8 mouse cellular contexts compared by ENCODE assay signal in genomic region chr6:86439531-86439930, GRCm38 (mm10). TPM values are rescaled to one million over a fixed set of nuclear protein-coding genes. Genes with fewer than 3 reads are reported as not detected.
A peak's percentile ranks its signal among the peaks of the same experiment; 100 is the strongest.
DNase-seq lines count a peak whose midpoint lies in the region; ATAC-seq lines count a peak whose summit lies in the region.

No protein-coding gene starts in this region.

- no peaks in the 10 kb centered on the region for H3K27me3 ChIP-seq in lung, embryonic 16.5 days (ENCODE audit: control insufficient read depth, insufficient read depth, low read depth, low read length)
- no peaks in the 10 kb centered on the region for H3K27me3 ChIP-seq in embryonic facial prominence, embryonic 15.5 days
- no peaks in the 10 kb centered on the region for H3K27me3 ChIP-seq in limb, embryonic 13.5 days
- H3K27me3 ChIP-seq in stomach, embryonic 14.5 days (ENCODE audit: control insufficient read depth, insufficient read depth, low read length) = no peaks in the 10 kb centered on the region

- WGBS in lung, embryonic 16.5 days = 83% methylated on average over 1 of the region's 1 CpGs
- WGBS in embryonic facial prominence, embryonic 15.5 days = 90% methylated on average over 1 of the region's 1 CpGs
- 90% methylated on average over 1 of the region's 1 CpGs for WGBS in limb, embryonic 13.5 days
- 94% methylated on average over 1 of the region's 1 CpGs for WGBS in stomach, embryonic 14.5 days

- H3K27ac ChIP-seq in lung, embryonic 16.5 days (ENCODE audit: low read length) = no peak overlapping the region
- H3K27ac ChIP-seq in embryonic facial prominence, embryonic 15.5 days (replicated peaks) = no peak overlapping the region
- no peak overlapping the region for H3K27ac ChIP-seq in limb, embryonic 13.5 days
- no peak overlapping the region for H3K27ac ChIP-seq in stomach, embryonic 14.5 days (ENCODE audit: low read length)

- peaks cover 6% of the 10 kb centered on the region for H3K4me1 ChIP-seq in lung, embryonic 16.5 days (replicated peaks; ENCODE audit: control insufficient read depth, insufficient read depth, low read length)
- H3K4me1 ChIP-seq in embryonic facial prominence, embryonic 15.5 days = peaks cover 7% of the 10 kb centered on the region
- peaks cover 8% of the 10 kb centered on the region for H3K4me1 ChIP-seq in limb, embryonic 13.5 days
- H3K4me1 ChIP-seq in stomach, embryonic 14.5 days (ENCODE audit: control insufficient read depth, insufficient read depth, low read length) = peaks cover 6% of the 10 kb centered on the region; the same call in 1 of the 2 replicates

- no peak for ATAC-seq in lung, embryonic 16.5 days (ENCODE audit: low read depth)
- no peak for ATAC-seq in embryonic facial prominence, embryonic 15.5 days (ENCODE audit: insufficient number of reproducible peaks, low FRiP score, low TSS enrichment, low read depth)
- ATAC-seq in limb, embryonic 13.5 days (ENCODE audit: low FRiP score, low read depth) = no peak
- no peak for ATAC-seq in stomach, embryonic 14.5 days (ENCODE audit: insufficient number of reproducible peaks, insufficient read depth, low FRiP score, low read depth)

- peak overlapping the region; percentile 83 for H3K9ac ChIP-seq in lung, embryonic 16.5 days (ENCODE audit: low read length)
- 0 out of 2 replicates have a peak overlapping the region, but pooled peaks have one; percentile 10 for H3K9ac ChIP-seq in embryonic facial prominence, embryonic 15.5 days
- peak overlapping the region; percentile 85; the same call in 1 of the 2 replicates for H3K9ac ChIP-seq in limb, embryonic 13.5 days
- peak overlapping the region; percentile 49; the same call in 1 of the 2 replicates for H3K9ac ChIP-seq in stomach, embryonic 14.5 days (replicated peaks; ENCODE audit: low read depth, low read length)

- peaks cover 17% of the 10 kb centered on the region for H3K36me3 ChIP-seq in lung, embryonic 16.5 days (ENCODE audit: control insufficient read depth, insufficient read depth, low read length)
- peaks cover 41% of the 10 kb centered on the region for H3K36me3 ChIP-seq in embryonic facial prominence, embryonic 15.5 days
- peaks cover 48% of the 10 kb centered on the region for H3K36me3 ChIP-seq in limb, embryonic 13.5 days
- H3K36me3 ChIP-seq in stomach, embryonic 14.5 days (ENCODE audit: control insufficient read depth, insufficient read depth, low read length) = peaks cover 25% of the 10 kb centered on the region

- H3K9me3 ChIP-seq in lung, embryonic 16.5 days (ENCODE audit: control insufficient read depth, low read length) = no peaks in the 10 kb centered on the region
- H3K9me3 ChIP-seq in embryonic facial prominence, embryonic 15.5 days (replicated peaks) = no peaks in the 10 kb centered on the region
- no peaks in the 10 kb centered on the region for H3K9me3 ChIP-seq in limb, embryonic 13.5 days
- H3K9me3 ChIP-seq in stomach, embryonic 14.5 days (ENCODE audit: control insufficient read depth, low read depth, low read length) = no peaks in the 10 kb centered on the region

- peak overlapping the region; percentile 62 for H3K4me2 ChIP-seq in lung, embryonic 16.5 days (ENCODE audit: low read depth, low read length)
- H3K4me2 ChIP-seq in embryonic facial prominence, embryonic 15.5 days (replicated peaks) = peak overlapping the region; percentile 87
- H3K4me2 ChIP-seq in limb, embryonic 13.5 days (replicated peaks) = peak overlapping the region; percentile 84
- H3K4me2 ChIP-seq in stomach, embryonic 14.5 days (replicated peaks; ENCODE audit: low read depth, low read length) = peak overlapping the region; percentile 61

- peak overlapping the region; percentile 74 for H3K4me3 ChIP-seq in lung, embryonic 16.5 days (ENCODE audit: low read length)
- H3K4me3 ChIP-seq in embryonic facial prominence, embryonic 15.5 days (replicated peaks) = peak overlapping the region; percentile 91
- H3K4me3 ChIP-seq in limb, embryonic 13.5 days = peak overlapping the region; percentile 92
- H3K4me3 ChIP-seq in stomach, embryonic 14.5 days (ENCODE audit: low read depth, low read length) = peak overlapping the region; percentile 66

- no peak for DNase-seq in lung, postnatal 10 days
- no peak for DNase-seq in cerebellum, postnatal 4 days (ENCODE audit: low spot score in 2 of 2)
- DNase-seq in thymus, postnatal 14 days = no peak
- no peak for DNase-seq in cerebellum, postnatal 14 days

RNA-seq across cellular contexts. Expression of gene C87436, which starts 1.4 kb away (rescaled TPM):
- 23.8 and 26.7 TPM in 2 replicates for polyA plus RNA-seq in lung, embryonic 16.5 days (2015; fragmentation: Nextera tagmentation; extraction: Ambion mirVana)
- polyA plus RNA-seq in embryonic facial prominence, embryonic 15.5 days (2015; fragmentation: Nextera tagmentation; extraction: Ambion mirVana) = 24.7 and 26.8 TPM in 2 replicates
- polyA plus RNA-seq in limb, embryonic 13.5 days (2015; fragmentation: Nextera tagmentation; extraction: Ambion mirVana) = 25.2 and 25.4 TPM in 2 replicates
- 26.3 and 26.8 TPM in 2 replicates for polyA plus RNA-seq in stomach, embryonic 14.5 days (2014; fragmentation: Nextera tagmentation; extraction: Ambion mirVana)

RNA-seq across cellular contexts. Expression of gene Gm44790, which starts 13.1 kb away (rescaled TPM):
- not detected in 2 replicates for polyA plus RNA-seq in lung, embryonic 16.5 days (2015; fragmentation: Nextera tagmentation; extraction: Ambion mirVana)
- not detected in 2 replicates for polyA plus RNA-seq in embryonic facial prominence, embryonic 15.5 days (2015; fragmentation: Nextera tagmentation; extraction: Ambion mirVana)
- polyA plus RNA-seq in limb, embryonic 13.5 days (2015; fragmentation: Nextera tagmentation; extraction: Ambion mirVana) = 1.3 TPM in 1 of 2 replicates, not detected in the other
- polyA plus RNA-seq in stomach, embryonic 14.5 days (2014; fragmentation: Nextera tagmentation; extraction: Ambion mirVana) = not detected in 2 replicates

RNA-seq across cellular contexts. Expression of gene Tia1, which starts 35.5 kb away (rescaled TPM):
- 176 and 177 TPM in 2 replicates for polyA plus RNA-seq in lung, embryonic 16.5 days (2015; fragmentation: Nextera tagmentation; extraction: Ambion mirVana)
- 170 and 185 TPM in 2 replicates for polyA plus RNA-seq in embryonic facial prominence, embryonic 15.5 days (2015; fragmentation: Nextera tagmentation; extraction: Ambion mirVana)
- polyA plus RNA-seq in limb, embryonic 13.5 days (2015; fragmentation: Nextera tagmentation; extraction: Ambion mirVana) = 286 and 293 TPM in 2 replicates
- polyA plus RNA-seq in stomach, embryonic 14.5 days (2014; fragmentation: Nextera tagmentation; extraction: Ambion mirVana) = 236 and 245 TPM in 2 replicates

RNA-seq across cellular contexts. Expression of gene Pcyox1, which starts 42.6 kb away (rescaled TPM):
- polyA plus RNA-seq in lung, embryonic 16.5 days (2015; fragmentation: Nextera tagmentation; extraction: Ambion mirVana) = 85.4 and 88.9 TPM in 2 replicates
- 96.3 and 102 TPM in 2 replicates for polyA plus RNA-seq in embryonic facial prominence, embryonic 15.5 days (2015; fragmentation: Nextera tagmentation; extraction: Ambion mirVana)
- polyA plus RNA-seq in limb, embryonic 13.5 days (2015; fragmentation: Nextera tagmentation; extraction: Ambion mirVana) = 85.9 and 86.3 TPM in 2 replicates
- polyA plus RNA-seq in stomach, embryonic 14.5 days (2014; fragmentation: Nextera tagmentation; extraction: Ambion mirVana) = 102 TPM in 2 replicates

Comparison
In these comparisons a context has a peak if more than half of its experiments do, and no peak if none do; other contexts are left out.
1. H3K9ac ChIP-seq: peak in every context shown above with its lines; median percentile 85 in limb, embryonic 13.5 days; 83 in lung, embryonic 16.5 days; 49 in stomach, embryonic 14.5 days; 10 in embryonic facial prominence, embryonic 15.5 days.